Mouse (Mus musculus) midbrain, embryonic 11.5 days (tissue): ENCODE measurements around the gene Ndrg3. TPM values are rescaled to one million over a fixed set of nuclear protein-coding genes. Genes with fewer than 3 reads are reported as not detected.
"Not testable (repeated sequence)": the region's sequence is repeated elsewhere in the genome, so short reads cannot be mapped to it uniquely, and the experiment has no call there.

Source experiments
- ATAC-seq: fragments of 200-750 bp; cut with Nextera tagmentation; 2 replicates; pipeline ENCODE4 v1.8.0; 2017; ENCODE audit warnings: moderate TSS enrichment, moderate library complexity; ENCODE audit not compliant: low FRiP score
- DNase-seq: peaks from one replicate; pipeline ENCODE4 v3.0.0; 2015; ENCODE audit warnings: low spot score; ENCODE audit errors: missing footprints
- H3K27ac ChIP-seq: fragments of 300-500 bp; sonication (generic); 2 replicates; pipeline ENCODE4 v1.5.1; 2014; ENCODE audit warnings: low read depth, low read length
- H3K27me3 ChIP-seq: fragments of 300-500 bp; sonication (generic); 2 replicates; pipeline ENCODE4 v1.6.1; 2014; ENCODE audit warnings: mild to moderate bottlenecking, low read length, moderate library complexity, mixed read lengths; ENCODE audit not compliant: control insufficient read depth, insufficient read depth
- H3K36me3 ChIP-seq: fragments of 300-500 bp; sonication (generic); 2 replicates; pipeline ENCODE4 v1.6.1; 2014; ENCODE audit warnings: mild to moderate bottlenecking, low read length, moderate library complexity, mixed read lengths; ENCODE audit not compliant: control insufficient read depth, insufficient read depth
- H3K4me1 ChIP-seq: fragments of 300-500 bp; sonication (generic); 2 replicates; pipeline ENCODE4 v1.6.1; 2014; ENCODE audit warnings: low read length; ENCODE audit not compliant: control insufficient read depth, insufficient read depth
- H3K4me2 ChIP-seq: fragments of 300-500 bp; sonication (generic); 2 replicates; pipeline ENCODE4 v1.6.1; 2014; ENCODE audit warnings: mild to moderate bottlenecking, moderate library complexity
- H3K4me3 ChIP-seq: fragments of 300-500 bp; sonication (generic); 2 replicates; pipeline ENCODE4 v1.5.1; 2014; ENCODE audit warnings: low read depth, low read length
- H3K9ac ChIP-seq: fragments of 300-500 bp; sonication (generic); 2 replicates; pipeline ENCODE4 v1.6.1; 2014; ENCODE audit warnings: low read length
- H3K9me3 ChIP-seq: fragments of 300-500 bp; sonication (generic); 2 replicates; pipeline ENCODE4 v1.6.1; 2016; ENCODE audit warnings: low read length; ENCODE audit not compliant: control insufficient read depth
- WGBS: fragments of 180-500 bp; shearing (Covaris S2); extraction: QIAGEN DNeasy Blood & Tissue Kit; methylation state at CpG from one replicate; pipeline ENCODE4 v1.1.7; 2014; 5-methylcytosine and 5-hydroxymethylcytosine counted together
- polyA plus RNA-seq: library from polyadenylated mRNA; unstranded; fragments of >200 nt; fragmentation: Nextera tagmentation; extraction: Ambion mirVana; gene quantifications from 2 replicates; pipeline ENCODE4 v1.2.1, GENCODE M21; 2014

The Ndrg3 gene
- polyA plus RNA-seq, 1 experiment from 2014 or later: 48.1 TPM

DNA sequence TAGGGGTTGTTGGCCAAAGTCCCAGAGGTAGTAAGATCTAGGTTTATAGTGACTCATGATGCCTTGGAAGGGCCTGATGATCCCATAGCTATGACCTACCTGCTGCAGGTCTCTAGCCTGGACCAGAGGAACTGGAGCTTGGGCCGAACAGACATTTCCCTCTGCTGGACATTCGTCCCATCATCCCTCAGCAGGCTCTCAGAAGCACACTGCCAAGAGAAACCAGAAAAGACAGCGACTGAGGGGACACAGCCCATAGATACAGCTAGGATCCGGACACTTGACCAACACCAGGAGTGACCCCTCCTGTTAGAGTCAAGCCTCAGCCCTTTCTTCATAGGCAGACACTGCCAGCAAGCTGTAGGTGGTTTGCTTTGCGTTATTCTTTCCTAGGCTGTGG lies 68.8 kb downstream of the Ndrg3 start:
- 88% methylated on average over 5 of the region's 5 CpGs for WGBS
- ATAC-seq (no peak), DNase-seq (no peak)
- H3K36me3 ChIP-seq: no peaks in the 10 kb centered on the region
- no peak overlapping the region for H3K27ac ChIP-seq
- H3K4me1 ChIP-seq: no peaks in the 10 kb centered on the region
- H3K4me3 ChIP-seq: no peak overlapping the region
- H3K9me3 ChIP-seq: no peaks in the 10 kb centered on the region
- no peak overlapping the region for H3K9ac ChIP-seq
- H3K27me3 ChIP-seq: no peaks in the 10 kb centered on the region
- no peak overlapping the region for H3K4me2 ChIP-seq

DNA sequence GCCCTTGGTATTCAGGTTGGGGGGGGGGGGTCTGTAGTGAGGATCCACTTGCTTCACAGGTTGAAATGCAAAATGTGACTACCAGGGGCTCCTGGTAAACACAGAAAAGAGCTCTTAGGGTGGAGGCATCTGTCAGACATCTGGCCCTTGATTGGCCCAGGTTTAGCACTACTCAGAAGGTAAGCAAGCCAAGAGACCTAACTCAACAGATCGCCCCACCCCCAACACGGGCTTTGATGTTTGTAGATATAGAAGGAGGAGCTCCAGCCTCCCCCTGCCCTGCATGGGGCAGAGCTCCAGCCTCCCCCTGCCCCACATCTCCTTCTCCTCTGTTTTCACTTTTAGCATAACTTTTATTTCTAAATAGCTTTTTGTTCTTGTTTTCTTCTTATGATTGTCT lies 72.1 kb downstream of the Ndrg3 start:
- ATAC-seq (no peak), DNase-seq (no peak)
- Histone ChIP-seq H3K27me3 (no peaks in the 10 kb centered on the region), H3K36me3 (no peaks in the 10 kb centered on the region), H3K4me1 (no peaks in the 10 kb centered on the region), H3K27ac (no peak overlapping the region), H3K4me3 (no peak overlapping the region), H3K9me3 (no peaks in the 10 kb centered on the region), H3K4me2 (no peak overlapping the region), H3K9ac (no peak overlapping the region)
- WGBS: 58% methylated on average over 2 of the region's 2 CpGs

- H3K4me2 ChIP-seq, ATAC-seq, H3K9me3 ChIP-seq, H3K27me3 ChIP-seq, H3K4me1 ChIP-seq, H3K36me3 ChIP-seq, H3K9ac ChIP-seq, H3K4me3 ChIP-seq, H3K27ac ChIP-seq, DNase-seq: not testable (repeated sequence)
- WGBS: 88% methylated on average over 11 of the region's 11 CpGs
Observed at GRCm38 (mm10) chr2:156919191-156919590, 72.7 kb downstream of the Ndrg3 start.

- H3K4me2 ChIP-seq: no peak overlapping the region
- no peaks in the 10 kb centered on the region for H3K36me3 ChIP-seq
- H3K9ac ChIP-seq: no peak overlapping the region
- no peaks in the 10 kb centered on the region for H3K4me1 ChIP-seq
- ATAC-seq (no peak), DNase-seq (no peak)
- WGBS: 58% methylated on average over 4 of the region's 4 CpGs
- H3K4me3 ChIP-seq: no peak overlapping the region
- H3K27me3 ChIP-seq: no peaks in the 10 kb centered on the region
- H3K27ac ChIP-seq: no peak overlapping the region
- H3K9me3 ChIP-seq: no peaks in the 10 kb centered on the region
Observed at GRCm38 (mm10) chr2:156918562-156918961, 73.3 kb downstream of the Ndrg3 start.

GRCm38 (mm10) chr2:156916419-156917125 lies 75.3 kb downstream of the Ndrg3 start:
- Histone ChIP-seq H3K27ac (no peak overlapping the region), H3K4me3 (no peak overlapping the region), H3K9me3 (no peaks in the 10 kb centered on the region), H3K9ac (no peak overlapping the region), H3K36me3 (no peaks in the 10 kb centered on the region), H3K4me2 (no peak overlapping the region), H3K4me1 (no peaks in the 10 kb centered on the region), H3K27me3 (no peaks in the 10 kb centered on the region)
- DNase-seq (no peak), ATAC-seq (no peak)
- 82% methylated on average over 3 of the region's 3 CpGs for WGBS

GRCm38 (mm10) chr2:156915559-156915958 lies 76.3 kb downstream of the Ndrg3 start:
- H3K4me3 ChIP-seq: no peak overlapping the region
- H3K9ac ChIP-seq: no peak overlapping the region
- no peaks in the 10 kb centered on the region for H3K9me3 ChIP-seq
- no peaks in the 10 kb centered on the region for H3K27me3 ChIP-seq
- H3K36me3 ChIP-seq: no peaks in the 10 kb centered on the region
- H3K27ac ChIP-seq: no peak overlapping the region
- H3K4me1 ChIP-seq: no peaks in the 10 kb centered on the region
- ATAC-seq (no peak), DNase-seq (no peak)
- no peak overlapping the region for H3K4me2 ChIP-seq
- WGBS: 82% methylated on average over 3 of the region's 3 CpGs

DNA sequence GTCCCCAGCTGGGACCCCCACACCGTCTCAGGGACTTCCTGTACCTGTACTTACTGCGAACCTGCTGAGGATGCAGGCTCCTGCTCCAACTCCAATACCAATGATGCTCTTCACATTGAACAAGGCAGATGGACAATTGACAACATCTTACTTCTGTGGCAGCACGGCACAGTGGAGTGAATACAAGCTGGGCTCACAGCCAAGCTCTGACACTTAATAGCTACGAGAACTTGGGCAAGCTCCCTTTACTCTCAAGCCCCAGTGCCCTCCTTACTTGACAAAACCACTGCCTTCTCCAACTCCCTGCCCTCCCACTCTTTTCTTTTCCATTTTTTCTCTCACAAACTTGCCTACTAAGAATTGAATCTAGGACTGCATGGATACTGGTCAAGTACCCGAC lies 78.7 kb downstream of the Ndrg3 start:
- no peaks in the 10 kb centered on the region for H3K27me3 ChIP-seq
- H3K9ac ChIP-seq: no peak overlapping the region
- no peak for ATAC-seq
- no peaks in the 10 kb centered on the region for H3K9me3 ChIP-seq
- H3K27ac ChIP-seq: no peak overlapping the region
- no peaks in the 10 kb centered on the region for H3K36me3 ChIP-seq
- no peaks in the 10 kb centered on the region for H3K4me1 ChIP-seq
- H3K4me3 ChIP-seq: no peak overlapping the region
- no peak for DNase-seq
- no peak overlapping the region for H3K4me2 ChIP-seq
- 83% methylated on average over 5 of the region's 5 CpGs for WGBS

- H3K9ac ChIP-seq, H3K4me2 ChIP-seq, ATAC-seq, H3K27ac ChIP-seq, H3K9me3 ChIP-seq, H3K4me3 ChIP-seq, H3K4me1 ChIP-seq, H3K36me3 ChIP-seq, H3K27me3 ChIP-seq, DNase-seq: not testable (repeated sequence)
- WGBS: 44% methylated on average over 4 of the region's 4 CpGs
Observed at GRCm38 (mm10) chr2:156905931-156906330, 85.9 kb downstream of the Ndrg3 start.

DNA sequence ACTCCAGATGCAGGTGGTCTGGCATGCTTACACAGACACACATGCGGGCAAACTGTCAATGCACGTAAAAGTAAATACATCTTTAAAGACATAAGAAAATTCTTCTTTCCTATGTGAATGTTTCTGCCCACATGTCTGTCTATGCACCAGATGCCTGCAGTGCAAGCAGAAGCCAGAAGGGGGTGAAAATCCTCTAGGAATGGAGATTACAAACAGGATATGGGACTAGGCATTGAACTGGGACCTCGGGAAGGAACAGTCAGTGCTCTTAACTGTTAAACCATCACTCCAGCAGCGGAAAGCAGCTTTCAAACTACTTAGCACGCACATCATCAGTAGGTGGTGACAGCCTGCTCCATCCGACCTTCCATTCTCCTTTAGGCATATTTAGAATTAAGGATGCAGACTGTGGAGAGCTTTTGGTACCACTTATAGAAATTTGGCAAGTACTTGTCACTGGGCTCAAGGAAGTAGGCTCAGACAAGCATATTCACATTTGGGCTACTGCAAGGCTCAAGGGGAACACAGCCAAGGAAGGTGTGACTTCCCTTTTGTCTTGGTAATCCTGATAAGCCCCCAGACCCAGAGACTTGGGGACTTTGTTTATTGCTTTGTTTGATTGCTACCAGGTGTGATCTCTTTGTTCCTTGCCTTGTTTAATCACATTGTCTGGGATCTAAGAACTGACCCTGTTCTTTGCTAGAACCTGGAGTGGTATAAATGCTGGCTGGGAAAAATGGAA lies 86.7 kb downstream of the Ndrg3 start:
- Histone ChIP-seq H3K4me1 (no peaks in the 10 kb centered on the region), H3K27ac (no peak overlapping the region), H3K4me3 (no peak overlapping the region), H3K27me3 (no peaks in the 10 kb centered on the region), H3K4me2 (no peak overlapping the region), H3K9me3 (no peaks in the 10 kb centered on the region), H3K36me3 (no peaks in the 10 kb centered on the region), H3K9ac (no peak overlapping the region)
- no peak for ATAC-seq
- DNase-seq: peak; percentile 89
- WGBS: 26% methylated on average over 6 of the region's 6 CpGs
